Mouse (Mus musculus) hindbrain, postnatal 0 days (tissue): ENCODE measurements around the gene Slc7a5. TPM values are rescaled to one million over a fixed set of nuclear protein-coding genes. Genes with fewer than 3 reads are reported as not detected.

Experiments used
- ATAC-seq: fragments of 200-750 bp; cut with Nextera tagmentation; 2 replicates; pipeline ENCODE4 v1.8.0; 2017; ENCODE audit warnings: mild to moderate bottlenecking, moderate TSS enrichment, moderate library complexity
- DNase-seq: peaks from one replicate; pipeline ENCODE4 v3.0.0-alpha.2; 2015; ENCODE audit warnings: low spot score
- H3K27ac ChIP-seq: fragments of 300-500 bp; sonication (generic); 2 replicates; pipeline ENCODE4 v1.5.1; 2014; ENCODE audit warnings: mild to moderate bottlenecking
- H3K27me3 ChIP-seq: fragments of 300-500 bp; sonication (generic); 2 replicates; pipeline ENCODE4 v1.6.1; 2014; ENCODE audit warnings: low read length, mixed read lengths; ENCODE audit not compliant: insufficient read depth
- H3K36me3 ChIP-seq: fragments of 300-500 bp; sonication (generic); 2 replicates; pipeline ENCODE4 v1.6.1; 2014; ENCODE audit warnings: low read length, mixed read lengths; ENCODE audit not compliant: insufficient read depth
- H3K4me1 ChIP-seq: fragments of 300-500 bp; sonication (generic); 2 replicates; pipeline ENCODE4 v1.6.1; 2014; ENCODE audit warnings: antibody characterized with exemption, low read length, mixed read lengths; ENCODE audit not compliant: insufficient read depth
- H3K4me2 ChIP-seq: fragments of 300-500 bp; sonication (generic); 2 replicates; pipeline ENCODE4 v1.6.1; 2014; ENCODE audit warnings: low read depth, mild to moderate bottlenecking, low read length, moderate library complexity, mixed read lengths
- H3K4me3 ChIP-seq: fragments of 300-500 bp; sonication (generic); 2 replicates; pipeline ENCODE4 v1.5.1; 2014; ENCODE audit warnings: low read length
- H3K9ac ChIP-seq: fragments of 300-500 bp; sonication (generic); replicated peaks from 2 replicates; pipeline ENCODE4 v1.6.1; 2014; ENCODE audit warnings: mild to moderate bottlenecking, low read length, moderate library complexity, mixed read lengths
- H3K9me3 ChIP-seq: fragments of 300-500 bp; sonication (generic); 2 replicates; pipeline ENCODE4 v1.6.1; 2016; ENCODE audit warnings: low read length, mixed read lengths
- CTCF ChIP-seq: IDR thresholded peaks from 2 replicates; pipeline ENCODE4 v1.5.1; 2016; ENCODE audit warnings: antibody characterized with exemption, control low read depth, low read depth
- WGBS: fragments of 180-500 bp; shearing (Covaris S2); extraction: QIAGEN DNeasy Blood & Tissue Kit; methylation state at CpG from one replicate; pipeline ENCODE4 v1.1.7; 2014; 5-methylcytosine and 5-hydroxymethylcytosine counted together
- polyA plus RNA-seq: library from polyadenylated mRNA; unstranded; fragments of >200 nt; fragmentation: Nextera tagmentation; extraction: Ambion mirVana; gene quantifications from 2 replicates; pipeline ENCODE4 v1.2.1, GENCODE M21; 2015
- total RNA-seq: library from RNA; depleted of rRNA; stranded (reverse); fragments of >200 nt; gene quantifications from 2 replicates; pipeline ENCODE4 v1.2.3, GENCODE M21; 2014

The Slc7a5 gene
- total and polyA plus RNA-seq, 2 experiments from 2014 or later, result 72.1 to 148 TPM

GRCm38 (mm10) chr8:121909148-121909541 is 1.7 kb upstream of the Slc7a5 start:
- H3K9ac ChIP-seq, result no peak overlapping the region
- H3K36me3 ChIP-seq, result no peaks in the 10 kb centered on the region
- 71% methylated on average over 8 of the region's 8 CpGs for WGBS
- no peak overlapping the region for H3K4me3 ChIP-seq
- no peak overlapping the region for H3K4me2 ChIP-seq
- H3K27me3 ChIP-seq, result no peaks in the 10 kb centered on the region
- H3K27ac ChIP-seq, result no peak overlapping the region
- TF ChIP-seq CTCF, result no peak
- ATAC-seq, result no peak
- H3K4me1 ChIP-seq, result peaks cover 12% of the 10 kb centered on the region
- DNase-seq, result no peak
- no peaks in the 10 kb centered on the region for H3K9me3 ChIP-seq

- Histone ChIP-seq H3K4me1 (peaks cover 18% of the 10 kb centered on the region), H3K36me3 (no peaks in the 10 kb centered on the region), H3K27me3 (no peaks in the 10 kb centered on the region), H3K4me2 (peak overlapping the region; percentile 86), H3K4me3 (no peak overlapping the region), H3K9ac (no peak overlapping the region), H3K27ac (no peak overlapping the region), H3K9me3 (no peaks in the 10 kb centered on the region)
- no peak for TF ChIP-seq CTCF
- DNase-seq, result no peak
- no peak for ATAC-seq
- 52% methylated on average over 8 of the region's 8 CpGs for WGBS
Observed at GRCm38 (mm10) chr8:121908378-121909147, 1.1 kb upstream of the Slc7a5 start.

GRCm38 (mm10) chr8:121906542-121907512 is 667 bp downstream of the Slc7a5 start:
- H3K36me3 ChIP-seq, result no peaks in the 10 kb centered on the region
- peaks cover 22% of the 10 kb centered on the region for H3K4me1 ChIP-seq
- peak overlapping the region; percentile 76 for H3K9ac ChIP-seq
- ATAC-seq (peak; percentile 65), DNase-seq (peak; percentile 67)
- peak overlapping the region; percentile 69 for H3K4me3 ChIP-seq
- H3K9me3 ChIP-seq, result no peaks in the 10 kb centered on the region
- peak overlapping the region; percentile 67 for H3K27ac ChIP-seq
- under 1% methylated on average over 72 of the region's 72 CpGs for WGBS
- H3K4me2 ChIP-seq, result peak overlapping the region; percentile 86
- no peaks in the 10 kb centered on the region for H3K27me3 ChIP-seq
- no peak for TF ChIP-seq CTCF

GRCm38 (mm10) chr8:121905864-121906263 is 1.6 kb downstream of the Slc7a5 start:
- Histone ChIP-seq H3K4me3 (peak overlapping the region; percentile 69), H3K4me1 (peaks cover 25% of the 10 kb centered on the region), H3K4me2 (peak overlapping the region; percentile 86), H3K36me3 (no peaks in the 10 kb centered on the region), H3K9ac (peak overlapping the region; percentile 76), H3K27me3 (no peaks in the 10 kb centered on the region), H3K27ac (no peak overlapping the region), H3K9me3 (no peaks in the 10 kb centered on the region)
- TF ChIP-seq CTCF, result no peak
- WGBS, result 16% methylated on average over 5 of the region's 5 CpGs
- DNase-seq, result no peak
- ATAC-seq, result no peak

- no peak for TF ChIP-seq CTCF
- H3K4me2 ChIP-seq, result peak overlapping the region; percentile 86
- peaks cover 25% of the 10 kb centered on the region for H3K4me1 ChIP-seq
- ATAC-seq (no peak), DNase-seq (no peak)
- no peak overlapping the region for H3K27ac ChIP-seq
- peak overlapping the region; percentile 69 for H3K4me3 ChIP-seq
- H3K27me3 ChIP-seq, result no peaks in the 10 kb centered on the region
- no peaks in the 10 kb centered on the region for H3K9me3 ChIP-seq
- peak overlapping the region; percentile 76 for H3K9ac ChIP-seq
- no peaks in the 10 kb centered on the region for H3K36me3 ChIP-seq
- WGBS, result 55% methylated on average over 1 of the region's 1 CpGs
Observed at GRCm38 (mm10) chr8:121905420-121905819, 2.1 kb downstream of the Slc7a5 start.

GRCm38 (mm10) chr8:121904999-121905398 is 2.5 kb downstream of the Slc7a5 start:
- Histone ChIP-seq H3K4me2 (peak overlapping the region; percentile 86), H3K9me3 (no peaks in the 10 kb centered on the region), H3K27ac (no peak overlapping the region), H3K27me3 (no peaks in the 10 kb centered on the region), H3K4me3 (peak overlapping the region; percentile 69), H3K9ac (peak overlapping the region; percentile 76), H3K4me1 (peaks cover 25% of the 10 kb centered on the region), H3K36me3 (no peaks in the 10 kb centered on the region)
- no peak for DNase-seq
- TF ChIP-seq CTCF, result no peak
- ATAC-seq, result no peak
- WGBS, result 83% methylated on average over 9 of the region's 9 CpGs
